Mouse (Mus musculus) kidney, adult 2 months (tissue): ENCODE results near the gene Olfr474.

Experiments used
- CTCF ChIP-seq: fragments of 200-500 bp; conservative IDR thresholded peaks from 2 replicates; pipeline ENCODE4 v1.5.1; 2011; ENCODE audit warnings: low read depth, mild to moderate bottlenecking, control low read depth, low read length, moderate library complexity, mixed read lengths; ENCODE audit not compliant: insufficient read depth, insufficient read length
- POLR2A ChIP-seq: fragments of 200-500 bp; IDR thresholded peaks from one replicate; pipeline ENCODE4 v1.6.1; 2011; ENCODE audit warnings: low read depth, low read length, control low read depth

- TF ChIP-seq POLR2A (no peak), CTCF (no peak)
Measured at GRCm38 (mm10) chr7:107986393-107986792, 31.9 kb downstream of the Olfr474 start, which contains the start of gene Olfr477.
